In genomic region chr12:85705002-85705830, GRCm38 (mm10) we compare ENCODE assay signal across 8 mouse cellular contexts. TPM values are rescaled to one million over a fixed set of nuclear protein-coding genes. Genes with fewer than 3 reads are reported as not detected.
A peak's percentile ranks its signal among the peaks of the same experiment; 100 is the strongest.
DNase-seq lines count a peak whose midpoint lies in the region; ATAC-seq and TF ChIP-seq lines count a peak whose summit lies in the region.

No protein-coding gene starts in this region.

- peaks cover 84% of the 10 kb centered on the region for H3K27me3 ChIP-seq in E14TG2a.4 (ENCODE audit: insufficient read depth, low read length)
- H3K27me3 ChIP-seq in forebrain, postnatal 0 days (ENCODE audit: insufficient read depth, low read length), result 0 out of 2 replicates have a peak, but pooled peaks cover 5% of the 10 kb centered on the region
- H3K27me3 ChIP-seq in lung, embryonic 14.5 days (ENCODE audit: insufficient read depth, low read length), result no peaks in the 10 kb centered on the region
- peaks cover 19% of the 10 kb centered on the region for H3K27me3 ChIP-seq in neural tube, embryonic 15.5 days (replicated peaks)
- H3K27me3 ChIP-seq in thymus, adult 2 months (ENCODE audit: control insufficient read depth, insufficient read depth, low read length), result no peaks in the 10 kb centered on the region

- H3K4me3 ChIP-seq in E14TG2a.4 (replicated peaks; ENCODE audit: low read length), result peak overlapping the region; percentile 64
- H3K4me3 ChIP-seq in forebrain, postnatal 0 days (ENCODE audit: low read depth, low read length), result peak overlapping the region; percentile 22
- peak overlapping the region; percentile 36 for H3K4me3 ChIP-seq in lung, embryonic 14.5 days (ENCODE audit: low read depth, low read length)
- H3K4me3 ChIP-seq in neural tube, embryonic 15.5 days (replicated peaks), result peak overlapping the region; percentile 28
- H3K4me3 ChIP-seq in thymus, adult 2 months (ENCODE audit: control insufficient read depth, insufficient read depth, low read length), result peak overlapping the region; percentile 50

- H3K36me3 ChIP-seq in E14TG2a.4 (ENCODE audit: insufficient read depth, low read length), result no peaks in the 10 kb centered on the region
- no peaks in the 10 kb centered on the region for H3K36me3 ChIP-seq in forebrain, postnatal 0 days (ENCODE audit: insufficient read depth)
- no peaks in the 10 kb centered on the region for H3K36me3 ChIP-seq in lung, embryonic 14.5 days (ENCODE audit: insufficient read depth)
- no peaks in the 10 kb centered on the region for H3K36me3 ChIP-seq in neural tube, embryonic 15.5 days
- H3K36me3 ChIP-seq in thymus, adult 2 months (ENCODE audit: control insufficient read depth, insufficient read depth, low read length), result no peaks in the 10 kb centered on the region

- H3K9ac ChIP-seq in forebrain, postnatal 0 days, result peak overlapping the region; percentile 10
- peak overlapping the region; percentile 62 for H3K9ac ChIP-seq in lung, embryonic 14.5 days
- peak overlapping the region; percentile 20; the same call in 1 of the 2 replicates for H3K9ac ChIP-seq in neural tube, embryonic 15.5 days (replicated peaks)

- peak overlapping the region; percentile 46 for H3K4me2 ChIP-seq in forebrain, postnatal 0 days (ENCODE audit: low read depth)
- H3K4me2 ChIP-seq in lung, embryonic 14.5 days, result peak overlapping the region; percentile 88
- peak overlapping the region; percentile 61 for H3K4me2 ChIP-seq in neural tube, embryonic 15.5 days

- no peak for TF ChIP-seq CTCF in E14TG2a.4 (conservative IDR thresholded peaks at IDR 0.05; ENCODE audit: low read length)
- 0 out of 2 replicates have a peak, but pooled peaks have one; percentile 1 for TF ChIP-seq CTCF in forebrain, postnatal 0 days (IDR thresholded peaks at IDR 0.05; ENCODE audit: low read depth)
- TF ChIP-seq CTCF in lung, embryonic 14.5 days (IDR thresholded peaks at IDR 0.05; ENCODE audit: low read depth), result peak; percentile 6; the same call in 1 of the 2 replicates
- no peak; the same call in 1 of the 2 replicates for TF ChIP-seq CTCF in thymus, adult 2 months (IDR thresholded peaks at IDR 0.05; ENCODE audit: borderline replicate concordance, control insufficient read depth, extremely low read depth, insufficient read depth, low read length, poor library complexity)

- H3K27ac ChIP-seq in forebrain, postnatal 0 days (ENCODE audit: low read depth, low read length), result no peak overlapping the region
- peak overlapping the region; percentile 75 for H3K27ac ChIP-seq in lung, embryonic 14.5 days (ENCODE audit: low read depth)
- no peak overlapping the region for H3K27ac ChIP-seq in neural tube, embryonic 15.5 days (replicated peaks)
- peak overlapping the region; percentile 68 for H3K27ac ChIP-seq in thymus, adult 2 months (ENCODE audit: control insufficient read depth, insufficient read depth, low read length)

- peaks cover 27% of the 10 kb centered on the region for H3K4me1 ChIP-seq in E14TG2a.4 (replicated peaks; ENCODE audit: low read depth, low read length)
- no peaks in the 10 kb centered on the region for H3K4me1 ChIP-seq in forebrain, postnatal 0 days (ENCODE audit: insufficient read depth)
- H3K4me1 ChIP-seq in lung, embryonic 14.5 days (ENCODE audit: insufficient read depth), result peaks cover 9% of the 10 kb centered on the region; the same call in 1 of the 2 replicates
- H3K4me1 ChIP-seq in neural tube, embryonic 15.5 days, result peaks cover 13% of the 10 kb centered on the region; the same call in 1 of the 2 replicates
- H3K4me1 ChIP-seq in thymus, adult 2 months (replicated peaks; ENCODE audit: control insufficient read depth, insufficient read depth, low read length), result peaks cover 23% of the 10 kb centered on the region

- DNase-seq in c-Kit-positive CD71-negative TER-119-negative erythroid progenitor cells, embryonic 14.5 days (ENCODE audit: low read depth), result peak; percentile 77
- no peak for DNase-seq in forebrain, postnatal 0 days
- DNase-seq in layer of hippocampus, adult 9-10 months (ENCODE audit: low spot score), result peak; percentile 35
- DNase-seq in lung, embryonic 14.5 days, result peak; percentile 89
- DNase-seq in thymus, adult 2 months, result peak; percentile 79

- peak; percentile 69 for ATAC-seq in forebrain, postnatal 0 days
- ATAC-seq in hematopoietic stem cell, adult 5-6 weeks (replicated peaks in 1 of 2; ENCODE audit: insufficient read depth in 1 of 2, low FRiP score in 2 of 2, low TSS enrichment in 1 of 2, low read depth in 1 of 2, poor library complexity in 2 of 2, severe bottlenecking in 2 of 2), result peak; percentile 91 to 92
- ATAC-seq in lung, embryonic 14.5 days (ENCODE audit: insufficient read depth), result peak; percentile 91
- no peak for ATAC-seq in neural tube, embryonic 15.5 days (ENCODE audit: low FRiP score)

- TF ChIP-seq POLR2A in thymus, adult 2 months (IDR thresholded peaks at IDR 0.05; ENCODE audit: control insufficient read depth, extremely low read depth, insufficient read depth, low read length, poor library complexity), result peak; percentile 65

- WGBS in forebrain, postnatal 0 days, result 18% methylated on average over 20 of the region's 20 CpGs
- 8% methylated on average over 20 of the region's 20 CpGs for WGBS in lung, embryonic 14.5 days
- 14% methylated on average over 20 of the region's 20 CpGs for WGBS in neural tube, embryonic 15.5 days
- WGBS in thymus, adult 2 months, result 4% methylated on average over 20 of the region's 20 CpGs

- H3K9me3 ChIP-seq in E14TG2a.4 (ENCODE audit: low read length), result no peaks in the 10 kb centered on the region
- H3K9me3 ChIP-seq in forebrain, postnatal 0 days (ENCODE audit: low read length), result no peaks in the 10 kb centered on the region
- H3K9me3 ChIP-seq in lung, embryonic 14.5 days (ENCODE audit: low read depth, low read length), result no peaks in the 10 kb centered on the region
- no peaks in the 10 kb centered on the region for H3K9me3 ChIP-seq in neural tube, embryonic 15.5 days (replicated peaks)

RNA-seq across cellular contexts. Expression of gene Batf, which starts 18.7 kb away (rescaled TPM):
- total RNA-seq in forebrain, postnatal 0 days (2014; rRNA removed), result 0.77 TPM in 1 of 2 replicates, not detected in the other
- polyA plus RNA-seq in forebrain, postnatal 0 days (2015; fragmentation: Nextera tagmentation; extraction: Ambion mirVana), result 0.65 and 1.3 TPM in 2 replicates
- 45.5 and 46.4 TPM in 2 replicates for total RNA-seq in hematopoietic stem cell, adult 5-6 weeks (2017)
- polyA plus RNA-seq in lung, embryonic 14.5 days (2014; fragmentation: Nextera tagmentation; extraction: Ambion mirVana), result 2.5 and 2.7 TPM in 2 replicates
- 0.44 and 2.9 TPM in 2 replicates for polyA plus RNA-seq in neural tube, embryonic 15.5 days (2015; fragmentation: Nextera tagmentation; extraction: Ambion mirVana)
- polyA plus RNA-seq in thymus, adult 2 months (2012; rRNA removed), result 13.3 and 14.9 TPM in 2 replicates

RNA-seq across cellular contexts. Expression of gene Flvcr2, which starts 41.1 kb away (rescaled TPM):
- 5.5 and 6.9 TPM in 2 replicates for total RNA-seq in forebrain, postnatal 0 days (2014; rRNA removed)
- polyA plus RNA-seq in forebrain, postnatal 0 days (2015; fragmentation: Nextera tagmentation; extraction: Ambion mirVana), result 3.4 and 4.0 TPM in 2 replicates
- total RNA-seq in hematopoietic stem cell, adult 5-6 weeks (2017), result 0.45 TPM in 1 of 2 replicates, not detected in the other
- polyA plus RNA-seq in lung, embryonic 14.5 days (2014; fragmentation: Nextera tagmentation; extraction: Ambion mirVana), result 2.2 and 2.8 TPM in 2 replicates
- 5.4 and 5.6 TPM in 2 replicates for polyA plus RNA-seq in neural tube, embryonic 15.5 days (2015; fragmentation: Nextera tagmentation; extraction: Ambion mirVana)
- polyA plus RNA-seq in thymus, adult 2 months (2012; rRNA removed), result 0.22 and 0.47 TPM in 2 replicates

Comparison
In these comparisons a context has a peak if more than half of its experiments do, and no peak if none do; other contexts are left out.
1. CTCF ChIP-seq: peak in forebrain, postnatal 0 days (single experiment) and lung, embryonic 14.5 days (single experiment); none in E14TG2a.4 (single experiment) and thymus, adult 2 months (single experiment).
2. H3K27ac ChIP-seq: peak in lung, embryonic 14.5 days (single experiment) and thymus, adult 2 months (single experiment); none in forebrain, postnatal 0 days (single experiment) and neural tube, embryonic 15.5 days (single experiment).
3. H3K9ac ChIP-seq: peak in every context shown above with its lines; median percentile 62 in lung, embryonic 14.5 days; 20 in neural tube, embryonic 15.5 days; 10 in forebrain, postnatal 0 days.
4. Peak in every context shown above with its lines, with median percentiles within 50 percentile points of each other: H3K4me3 ChIP-seq and H3K4me2 ChIP-seq.